Mouse (Mus musculus) cerebral cortex, adult 2 months (tissue): ENCODE data around the gene Gm14214.

Experiments
- WGBS: fragments of 180-500 bp; shearing (Covaris S2); methylation state at CpG from one replicate; pipeline ENCODE4 v1.1.7; 2018; 5-methylcytosine and 5-hydroxymethylcytosine counted together

The Gm14214 gene

GRCm38 (mm10) chr2:154730841-154731240 is 39.0 kb downstream of the Gm14214 start:
- 74% methylated on average over 3 of the region's 3 CpGs for WGBS

GRCm38 (mm10) chr2:154729737-154730136 is 40.1 kb downstream of the Gm14214 start:
- WGBS, result 80% methylated on average over 3 of the region's 3 CpGs

- 90% methylated on average over 4 of the region's 4 CpGs for WGBS
These were observed 46.4 kb downstream of the Gm14214 start for GRCm38 (mm10) chr2:154723473-154723872.

- WGBS, result 92% methylated on average over 2 of the region's 2 CpGs
These were observed 49.5 kb downstream of the Gm14214 start for GRCm38 (mm10) chr2:154720315-154720714.
